Mouse (Mus musculus) embryonic facial prominence, embryonic 14.5 days (tissue): ENCODE measurements around the gene Ccdc28a. TPM values are rescaled to one million over a fixed set of nuclear protein-coding genes. Genes with fewer than 3 reads are reported as not detected.

Experiments
- ATAC-seq: fragments of 200-750 bp; cut with Nextera tagmentation; 2 replicates; pipeline ENCODE4 v1.8.0; 2017; ENCODE audit warnings: low read depth, moderate number of reproducible peaks, moderate TSS enrichment
- DNase-seq: peaks from one replicate; pipeline ENCODE4 v3.0.0-alpha.2; 2015; ENCODE audit warnings: low spot score
- H3K27ac ChIP-seq: fragments of 300-500 bp; sonication (generic); replicated peaks from 2 replicates; pipeline ENCODE4 v1.5.1; 2014; ENCODE audit warnings: low read depth, mild to moderate bottlenecking, low read length, moderate library complexity
- H3K27me3 ChIP-seq: fragments of 300-500 bp; sonication (generic); replicated peaks from 2 replicates; pipeline ENCODE4 v1.6.1; 2014; ENCODE audit warnings: low read length; ENCODE audit not compliant: control insufficient read depth, insufficient read depth
- H3K36me3 ChIP-seq: fragments of 300-500 bp; sonication (generic); 2 replicates; pipeline ENCODE4 v1.6.1; 2014; ENCODE audit warnings: low read length, mixed read lengths; ENCODE audit not compliant: control insufficient read depth, insufficient read depth
- H3K4me1 ChIP-seq: fragments of 300-500 bp; sonication (generic); 2 replicates; pipeline ENCODE4 v1.6.1; 2014; ENCODE audit warnings: antibody characterized with exemption, low read length; ENCODE audit not compliant: control insufficient read depth, insufficient read depth
- H3K4me2 ChIP-seq: fragments of 300-500 bp; sonication (generic); 2 replicates; pipeline ENCODE4 v1.6.1; 2014; ENCODE audit warnings: low read depth, mild to moderate bottlenecking, low read length, moderate library complexity, mixed read lengths
- H3K4me3 ChIP-seq: fragments of 300-500 bp; sonication (generic); 2 replicates; pipeline ENCODE4 v1.5.1; 2014; ENCODE audit warnings: low read depth, mild to moderate bottlenecking, low read length
- H3K9ac ChIP-seq: fragments of 300-500 bp; sonication (generic); 2 replicates; pipeline ENCODE4 v1.6.1; 2014; ENCODE audit warnings: low read depth, mild to moderate bottlenecking, low read length, moderate library complexity, mixed read lengths
- H3K9me3 ChIP-seq: fragments of 300-500 bp; sonication (generic); 2 replicates; pipeline ENCODE4 v1.6.1; 2016; ENCODE audit warnings: low read length; ENCODE audit not compliant: control insufficient read depth
- WGBS: fragments of 180-500 bp; shearing (Covaris S2); extraction: QIAGEN DNeasy Blood & Tissue Kit; methylation state at CpG from one replicate; pipeline ENCODE4 v1.1.7; 2014; 5-methylcytosine and 5-hydroxymethylcytosine counted together
- polyA plus RNA-seq: library from polyadenylated mRNA; unstranded; fragments of >200 nt; fragmentation: Nextera tagmentation; extraction: Ambion mirVana; gene quantifications from 2 replicates; pipeline ENCODE4 v1.2.1, GENCODE M21; 2014

Ccdc28a gene
- polyA plus RNA-seq, 1 experiment from 2014 or later: 11.5 TPM

DNA sequence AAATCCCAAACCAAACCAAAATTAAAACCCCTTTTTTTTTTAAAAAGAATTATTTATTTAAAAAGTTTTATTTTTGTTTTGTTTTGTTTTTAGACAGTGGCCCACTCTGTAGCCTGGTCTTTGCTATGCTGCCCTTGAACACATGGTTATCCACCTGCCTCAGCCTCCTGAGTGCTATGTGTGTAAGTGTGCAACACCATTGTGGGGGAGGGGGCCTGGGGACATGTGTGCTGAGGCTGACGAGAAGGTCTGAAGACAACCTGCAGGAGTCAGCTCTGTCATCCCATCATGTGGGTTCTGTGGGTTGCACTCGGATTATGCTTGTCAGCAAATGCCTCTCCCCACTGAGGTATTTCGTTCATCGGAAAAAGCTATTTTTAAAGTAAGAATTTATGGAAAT is 45.3 kb downstream of the Ccdc28a start:
- Histone ChIP-seq H3K4me1 (0 out of 2 replicates have a peak, but pooled peaks cover 3% of the 10 kb centered on the region), H3K36me3 (no peaks in the 10 kb centered on the region), H3K27me3 (no peaks in the 10 kb centered on the region), H3K9ac (no peak overlapping the region), H3K4me3 (no peak overlapping the region), H3K9me3 (no peaks in the 10 kb centered on the region), H3K4me2 (no peak overlapping the region), H3K27ac (no peak overlapping the region)
- WGBS: 64% methylated on average over 4 of the region's 4 CpGs
- ATAC-seq (no peak), DNase-seq (no peak)

DNA sequence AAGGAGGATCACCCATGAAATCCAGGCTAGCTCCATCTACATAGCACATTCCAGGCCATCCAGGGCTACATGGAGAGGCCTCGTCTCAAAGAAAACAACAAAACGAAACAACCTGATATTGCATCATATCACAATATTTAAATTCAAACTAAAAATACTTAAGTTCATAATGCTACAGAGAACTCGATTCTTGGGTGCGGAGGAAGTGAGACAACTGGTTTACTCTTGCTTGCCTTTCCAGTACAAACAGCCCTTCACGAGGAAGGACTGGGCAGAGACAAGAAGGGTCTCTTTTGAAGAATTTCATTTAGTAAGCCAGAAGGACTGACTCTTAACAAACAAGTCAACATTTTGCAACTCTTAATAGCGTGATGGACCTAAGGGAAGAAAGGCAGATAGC is 46.2 kb downstream of the Ccdc28a start:
- Histone ChIP-seq H3K9me3 (no peaks in the 10 kb centered on the region), H3K27me3 (no peaks in the 10 kb centered on the region), H3K4me3 (no peak overlapping the region), H3K4me1 (0 out of 2 replicates have a peak, but pooled peaks cover 3% of the 10 kb centered on the region), H3K4me2 (no peak overlapping the region), H3K9ac (no peak overlapping the region), H3K27ac (no peak overlapping the region), H3K36me3 (no peaks in the 10 kb centered on the region)
- ATAC-seq (no peak), DNase-seq (no peak)
- 80% methylated on average over 6 of the region's 6 CpGs for WGBS

GRCm38 (mm10) chr10:18182246-18182645 is 52.6 kb downstream of the Ccdc28a start:
- ATAC-seq: no peak
- Histone ChIP-seq H3K27ac (no peak overlapping the region), H3K9ac (no peak overlapping the region), H3K4me1 (no peaks in the 10 kb centered on the region), H3K36me3 (no peaks in the 10 kb centered on the region), H3K4me2 (no peak overlapping the region), H3K4me3 (no peak overlapping the region), H3K27me3 (no peaks in the 10 kb centered on the region), H3K9me3 (no peaks in the 10 kb centered on the region)
- no peak for DNase-seq
- WGBS: 83% methylated on average over 5 of the region's 5 CpGs

GRCm38 (mm10) chr10:18177304-18177703 is 57.5 kb downstream of the Ccdc28a start:
- Histone ChIP-seq H3K9ac (no peak overlapping the region), H3K27ac (no peak overlapping the region), H3K4me1 (no peaks in the 10 kb centered on the region), H3K4me2 (no peak overlapping the region), H3K9me3 (no peaks in the 10 kb centered on the region), H3K4me3 (no peak overlapping the region), H3K36me3 (no peaks in the 10 kb centered on the region), H3K27me3 (no peaks in the 10 kb centered on the region)
- ATAC-seq (no peak), DNase-seq (no peak)
- 66% methylated on average over 2 of the region's 2 CpGs for WGBS

DNA sequence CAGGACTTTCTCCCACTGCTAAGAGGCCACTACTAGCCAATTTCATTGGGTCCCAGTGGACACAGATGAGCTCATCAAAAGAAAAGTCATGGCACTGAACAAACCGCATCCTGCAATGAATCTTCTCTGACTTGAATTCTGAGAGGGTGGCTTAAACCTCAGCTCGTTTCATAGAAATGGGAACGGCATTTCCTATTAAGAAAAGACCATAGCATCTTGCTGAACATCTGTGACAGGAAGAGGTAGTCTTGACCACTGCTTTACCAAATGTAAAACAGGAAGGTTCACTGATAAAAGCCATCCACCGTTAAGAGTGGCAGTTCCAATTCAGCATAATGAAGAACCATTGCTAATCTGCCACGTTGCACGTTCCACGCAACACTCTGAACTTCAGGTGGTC is 58.1 kb downstream of the Ccdc28a start:
- ATAC-seq (no peak), DNase-seq (no peak)
- Histone ChIP-seq H3K4me2 (no peak overlapping the region), H3K4me3 (no peak overlapping the region), H3K9ac (no peak overlapping the region), H3K36me3 (no peaks in the 10 kb centered on the region), H3K27ac (no peak overlapping the region), H3K27me3 (no peaks in the 10 kb centered on the region), H3K4me1 (no peaks in the 10 kb centered on the region), H3K9me3 (no peaks in the 10 kb centered on the region)
- 89% methylated on average over 7 of the region's 7 CpGs for WGBS

DNA sequence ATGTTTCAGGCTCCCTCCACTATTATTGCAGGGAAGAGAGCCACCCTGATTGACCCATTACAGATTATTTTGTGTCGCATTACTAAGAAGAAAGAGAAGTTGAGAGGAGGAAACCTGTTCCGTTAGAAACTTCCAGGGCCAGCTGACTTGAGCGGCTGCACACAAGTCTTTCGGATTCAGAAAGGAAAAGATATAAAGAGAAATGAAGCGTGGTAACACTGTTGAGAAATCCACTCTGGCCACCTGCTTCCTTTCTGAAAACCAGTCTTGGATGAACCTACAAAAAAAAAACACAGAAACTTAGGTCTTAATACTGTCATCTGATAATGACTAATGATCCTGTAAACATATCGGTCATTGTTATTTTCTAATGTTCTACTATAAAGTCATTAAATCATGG is 59.7 kb downstream of the Ccdc28a start:
- no peak overlapping the region for H3K9ac ChIP-seq
- DNase-seq: no peak
- 89% methylated on average over 6 of the region's 6 CpGs for WGBS
- H3K27me3 ChIP-seq: no peaks in the 10 kb centered on the region
- no peak for ATAC-seq
- H3K36me3 ChIP-seq: no peaks in the 10 kb centered on the region
- no peaks in the 10 kb centered on the region for H3K4me1 ChIP-seq
- no peak overlapping the region for H3K4me2 ChIP-seq
- no peak overlapping the region for H3K4me3 ChIP-seq
- no peak overlapping the region for H3K27ac ChIP-seq
- no peaks in the 10 kb centered on the region for H3K9me3 ChIP-seq

Other genes with a start within 250 kb of the Ccdc28a start
- 143 and 152 TPM in 2 replicates for gene Abracl, start 211.7 kb downstream of the Ccdc28a start, polyA plus RNA-seq
- 20.5 and 21.7 TPM in 2 replicates for gene Reps1, start 179.1 kb downstream of the Ccdc28a start, polyA plus RNA-seq
- 0.54 and 0.81 TPM in 2 replicates for gene Ect2l, start 24.1 kb downstream of the Ccdc28a start, polyA plus RNA-seq
- 12.9 and 14.9 TPM in 2 replicates for gene Nhsl1, start 84.0 kb upstream of the Ccdc28a start, polyA plus RNA-seq